Mouse (Mus musculus): ENCODE measurements at regions not wholly inside any gene's neighbourhood (a gene's known extent, or its start where the extent isn't known, plus 50 kb on each side); places are given as distances from the start of the nearest gene placed in this dataset.

DNA sequence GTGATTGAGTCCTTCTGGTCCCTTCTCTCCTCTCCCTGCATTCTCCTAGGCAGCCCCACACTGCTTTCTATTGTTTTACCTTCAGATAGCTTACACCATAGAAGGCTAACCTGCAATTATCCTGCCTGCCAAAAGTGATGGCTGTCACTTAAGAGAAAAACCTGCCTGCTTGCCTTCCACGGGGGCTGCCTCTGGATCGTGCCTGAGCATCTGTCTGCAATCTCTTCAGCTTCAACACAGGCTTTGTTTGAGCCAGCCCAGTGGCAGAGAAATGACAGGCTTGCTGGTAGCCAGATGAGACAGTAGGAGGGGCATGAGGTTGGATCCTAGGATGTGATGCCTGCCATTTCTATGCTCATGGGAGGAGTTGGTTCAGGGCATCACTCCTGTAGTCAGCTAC is 345.2 kb upstream of the Tshz3 start:
- WGBS = 52% methylated on average over 2 of the region's 2 CpGs
- Histone ChIP-seq H3K4me1 (peaks cover 16% of the 10 kb centered on the region), H3K9me3 (replicated peaks) (no peaks in the 10 kb centered on the region), H3K27ac (no peak overlapping the region), H3K27me3 (no peaks in the 10 kb centered on the region), H3K9ac (no peak overlapping the region), H3K4me3 (replicated peaks) (no peak overlapping the region), H3K36me3 (no peaks in the 10 kb centered on the region), H3K4me2 (no peak overlapping the region)
- no peak for ATAC-seq (replicated peaks; ENCODE audit: low FRiP score)

DNA sequence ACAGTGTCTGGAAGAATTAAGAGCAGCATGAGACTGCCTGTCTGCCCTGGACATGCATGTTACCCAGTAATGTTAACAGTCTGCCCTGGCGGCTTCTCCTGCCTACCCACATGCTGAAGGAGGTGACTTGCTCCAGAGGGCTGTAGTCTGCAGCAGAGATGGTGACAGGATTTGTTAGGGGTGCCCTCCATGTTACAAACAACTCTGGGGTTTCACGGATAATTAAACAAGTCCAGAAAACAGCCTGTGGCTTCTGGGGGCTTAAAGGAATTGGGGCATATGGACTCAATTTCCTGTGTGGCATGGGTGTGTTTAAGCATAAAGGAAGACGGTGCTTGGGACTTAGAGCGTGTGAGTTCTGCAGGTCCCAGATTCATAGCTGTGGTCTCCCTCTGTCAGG is 347.3 kb upstream of the Tshz3 start:
- no peak overlapping the region for H3K27ac ChIP-seq
- 50% methylated on average over 4 of the region's 4 CpGs for WGBS

DNA sequence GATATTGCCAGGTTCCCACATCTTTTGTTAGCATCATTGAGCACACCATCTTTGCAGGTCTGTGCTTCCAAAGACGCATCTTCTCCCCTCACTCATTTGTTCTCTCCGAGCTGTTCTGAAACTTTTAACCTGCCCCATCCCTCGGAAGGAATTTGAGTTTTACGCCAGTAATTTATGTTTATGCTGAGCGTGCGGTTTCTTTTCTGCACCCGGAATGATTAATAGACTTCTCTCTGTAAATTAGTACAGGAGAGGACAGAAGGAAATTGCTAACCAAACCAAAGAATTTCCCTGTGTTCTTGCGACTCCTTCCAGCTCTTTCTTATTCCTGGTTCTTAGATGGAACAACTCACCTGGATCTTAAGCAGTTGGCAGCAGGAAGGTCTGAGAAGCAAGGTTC is 349.7 kb upstream of the Tshz3 start:
- H3K4me3 ChIP-seq (replicated peaks) = no peak overlapping the region
- H3K27ac ChIP-seq = no peak overlapping the region
- 24% methylated on average over 8 of the region's 8 CpGs for whole genome bisulfite sequencing
- H3K9me3 ChIP-seq (replicated peaks) = no peaks in the 10 kb centered on the region
- no peaks in the 10 kb centered on the region for H3K36me3 ChIP-seq
- H3K4me2 ChIP-seq = 0 out of 2 replicates have a peak overlapping the region, but pooled peaks have one; percentile 9
- H3K27me3 ChIP-seq = no peaks in the 10 kb centered on the region
- H3K4me1 ChIP-seq = peaks cover 16% of the 10 kb centered on the region
- ATAC-seq (replicated peaks; ENCODE audit: low FRiP score) = no peak
- H3K9ac ChIP-seq = no peak overlapping the region

More for the DNA sequence above, 347.3 kb upstream of the Tshz3 start:
- H3K9ac ChIP-seq = no peak overlapping the region
- H3K4me1 ChIP-seq = peaks cover 16% of the 10 kb centered on the region
- no peaks in the 10 kb centered on the region for H3K36me3 ChIP-seq
- no peaks in the 10 kb centered on the region for H3K27me3 ChIP-seq
- no peak overlapping the region for H3K4me2 ChIP-seq
- no peak for ATAC-seq (replicated peaks; ENCODE audit: low FRiP score)
- H3K4me3 ChIP-seq (replicated peaks) = no peak overlapping the region
- H3K9me3 ChIP-seq (replicated peaks) = no peaks in the 10 kb centered on the region

DNA sequence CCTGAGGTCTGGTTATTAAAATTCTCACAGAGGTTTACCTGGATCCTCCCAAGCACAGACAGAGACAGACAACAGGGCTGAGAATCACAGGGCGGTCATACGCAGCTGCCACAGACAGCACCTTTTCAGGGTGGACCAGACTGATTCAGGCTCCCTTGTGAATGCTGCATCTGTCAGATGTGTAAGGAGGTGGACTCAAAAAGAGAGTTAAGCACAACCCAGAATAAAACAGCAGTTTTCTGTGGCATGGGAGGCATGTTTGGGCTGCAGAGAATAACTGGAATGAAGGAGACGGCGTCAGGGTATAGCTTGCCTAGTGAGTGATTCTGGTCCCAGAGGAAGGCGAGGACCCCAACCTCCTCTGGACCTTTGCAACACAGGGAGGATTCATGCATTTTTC is 363.1 kb upstream of the Tshz3 start:
- H3K27ac ChIP-seq = no peak overlapping the region
- no peak overlapping the region for H3K4me2 ChIP-seq
- H3K4me1 ChIP-seq = no peaks in the 10 kb centered on the region
- ATAC-seq (replicated peaks; ENCODE audit: low FRiP score) = no peak
- WGBS = 87% methylated on average over 5 of the region's 5 CpGs
- H3K9me3 ChIP-seq (replicated peaks) = no peaks in the 10 kb centered on the region
- peaks cover 6% of the 10 kb centered on the region; the same call in 1 of the 2 replicates for H3K27me3 ChIP-seq
- H3K4me3 ChIP-seq (replicated peaks) = no peak overlapping the region
- H3K9ac ChIP-seq = no peak overlapping the region
- H3K36me3 ChIP-seq = no peaks in the 10 kb centered on the region

DNA sequence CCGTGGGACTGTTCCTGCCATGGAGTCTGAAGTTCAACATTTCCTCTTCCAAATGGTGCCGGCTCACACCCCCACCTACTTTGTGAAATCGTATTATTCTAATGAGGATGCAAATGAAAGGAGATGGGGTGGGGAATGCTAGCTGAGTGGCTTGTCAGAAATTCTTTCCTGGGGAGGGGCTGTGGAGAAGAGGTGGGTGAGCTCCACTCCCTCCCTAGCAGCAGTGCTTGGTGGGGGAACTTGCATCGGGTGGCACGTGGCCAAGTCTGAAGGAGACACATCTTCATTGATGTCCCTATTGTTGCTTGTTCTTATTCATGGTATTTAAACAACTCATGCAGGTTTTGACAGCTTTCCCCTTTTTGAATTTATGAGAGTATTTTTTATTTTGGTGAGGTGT is 363.8 kb upstream of the Tshz3 start:
- Histone ChIP-seq H3K36me3 (no peaks in the 10 kb centered on the region), H3K4me1 (0 out of 2 replicates have a peak, but pooled peaks cover 2% of the 10 kb centered on the region), H3K27me3 (peaks cover 6% of the 10 kb centered on the region; the same call in 1 of the 2 replicates), H3K27ac (no peak overlapping the region), H3K4me2 (no peak overlapping the region), H3K9me3 (replicated peaks) (no peaks in the 10 kb centered on the region), H3K9ac (no peak overlapping the region), H3K4me3 (replicated peaks) (no peak overlapping the region)
- WGBS = 54% methylated on average over 5 of the region's 5 CpGs
- no peak for ATAC-seq (replicated peaks; ENCODE audit: low FRiP score)

DNA sequence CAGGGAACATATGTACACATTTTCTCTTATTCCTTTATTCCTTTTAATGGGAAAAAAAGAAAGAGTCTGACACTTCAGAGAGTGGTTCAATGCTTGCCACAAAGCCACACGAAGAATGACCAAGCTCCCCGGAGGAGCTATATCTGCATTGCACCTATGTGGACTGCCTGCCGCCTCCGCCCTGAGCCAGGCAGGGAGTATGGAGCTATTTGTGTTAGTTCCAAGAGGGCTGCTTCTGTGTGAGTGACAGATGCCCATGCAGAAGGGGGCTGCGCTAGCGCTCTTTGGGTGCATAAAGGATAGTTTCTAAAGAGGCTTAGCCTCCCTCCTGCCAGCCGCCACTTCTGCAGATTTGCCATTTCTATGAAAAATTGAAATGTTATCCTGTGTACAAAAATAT is 365.3 kb upstream of the Tshz3 start:
- no peak overlapping the region for H3K9ac ChIP-seq
- H3K9me3 ChIP-seq (replicated peaks) = no peaks in the 10 kb centered on the region
- H3K27me3 ChIP-seq = peaks cover 6% of the 10 kb centered on the region; the same call in 1 of the 2 replicates
- H3K4me3 ChIP-seq (replicated peaks) = no peak overlapping the region
- 0 out of 2 replicates have a peak, but pooled peaks cover 2% of the 10 kb centered on the region for H3K4me1 ChIP-seq
- no peak overlapping the region for H3K4me2 ChIP-seq
- ATAC-seq (replicated peaks; ENCODE audit: low FRiP score) = no peak
- H3K27ac ChIP-seq = no peak overlapping the region
- 83% methylated on average over 7 of the region's 7 CpGs for WGBS
- H3K36me3 ChIP-seq = no peaks in the 10 kb centered on the region

DNA sequence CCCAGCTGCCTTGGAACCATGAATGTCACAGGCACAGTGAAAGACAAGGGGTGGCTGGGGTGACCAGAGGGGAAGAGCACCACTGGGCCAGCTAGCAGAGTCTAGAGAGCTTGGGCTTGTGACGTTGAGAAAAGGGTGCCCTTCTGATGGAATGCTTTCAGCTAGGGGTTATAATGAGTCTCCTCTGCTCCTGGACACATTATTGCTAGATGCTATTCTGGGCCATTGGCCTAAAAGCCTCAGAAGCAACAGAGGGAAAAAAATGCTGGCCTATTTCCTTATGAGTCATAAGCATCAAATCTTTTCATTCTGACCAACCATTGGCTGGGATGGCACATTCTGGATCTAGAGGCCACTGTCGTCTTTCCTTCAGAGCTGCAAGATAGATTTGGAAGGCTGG is 369.8 kb upstream of the Tshz3 start:
- H3K4me3 ChIP-seq (replicated peaks) = no peak overlapping the region
- H3K27me3 ChIP-seq = peaks cover 6% of the 10 kb centered on the region; the same call in 1 of the 2 replicates
- no peak overlapping the region for H3K27ac ChIP-seq
- no peak overlapping the region for H3K4me2 ChIP-seq
- WGBS = 87% methylated on average over 2 of the region's 2 CpGs
- ATAC-seq (replicated peaks; ENCODE audit: low FRiP score) = no peak
- no peak overlapping the region for H3K9ac ChIP-seq
- H3K36me3 ChIP-seq = no peaks in the 10 kb centered on the region
- H3K9me3 ChIP-seq (replicated peaks) = no peaks in the 10 kb centered on the region
- H3K4me1 ChIP-seq = 0 out of 2 replicates have a peak, but pooled peaks cover 2% of the 10 kb centered on the region

DNA sequence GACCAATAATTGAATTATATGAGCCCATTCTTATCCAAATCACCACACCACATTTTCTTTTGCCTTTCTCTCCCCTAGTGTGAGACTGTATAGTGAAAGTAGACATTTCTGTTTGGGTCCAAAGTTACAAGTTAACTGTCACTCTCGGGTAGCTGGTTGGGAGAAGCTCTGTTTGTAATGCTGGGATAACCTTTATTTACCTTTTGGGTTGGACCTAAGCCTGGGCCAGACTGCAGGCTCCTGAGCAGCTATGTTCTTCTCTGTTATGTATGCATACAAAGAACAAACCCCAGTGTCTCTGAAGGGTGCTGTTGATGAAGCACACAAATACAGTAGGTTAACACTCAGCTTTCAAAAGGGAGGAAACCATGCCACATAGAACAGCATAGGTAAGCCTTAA is 373.9 kb upstream of the Tshz3 start:
- ATAC-seq (replicated peaks; ENCODE audit: low FRiP score) = no peak
- 75% methylated on average over 1 of the region's 1 CpGs for WGBS
- Histone ChIP-seq H3K9me3 (replicated peaks) (no peaks in the 10 kb centered on the region), H3K9ac (no peak overlapping the region), H3K27me3 (no peaks in the 10 kb centered on the region), H3K4me2 (no peak overlapping the region), H3K36me3 (no peaks in the 10 kb centered on the region), H3K27ac (no peak overlapping the region), H3K4me1 (peaks cover 6% of the 10 kb centered on the region; the same call in 1 of the 2 replicates), H3K4me3 (replicated peaks) (no peak overlapping the region)

DNA sequence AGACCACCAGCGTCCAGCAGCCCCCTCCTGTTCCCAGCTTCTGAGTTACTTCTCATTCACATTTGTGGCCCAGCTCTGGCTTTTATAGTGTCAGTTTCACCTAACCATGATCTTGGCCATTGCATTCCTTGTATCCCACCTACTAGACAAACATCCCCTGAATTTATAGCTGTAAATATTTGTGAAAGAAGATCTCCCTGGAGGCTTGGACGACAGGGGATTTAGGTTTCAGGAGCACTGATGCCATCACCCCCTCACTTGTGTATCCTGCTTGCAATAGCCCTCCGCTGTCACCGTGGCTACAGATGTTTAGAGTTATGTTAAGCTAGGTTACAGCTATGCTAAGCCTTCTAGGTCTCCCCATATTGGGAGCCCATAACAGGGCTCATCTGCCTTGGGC is 375.7 kb upstream of the Tshz3 start:
- Histone ChIP-seq H3K4me3 (replicated peaks) (no peak overlapping the region), H3K27ac (peak overlapping the region; percentile 37; the same call in 1 of the 2 replicates), H3K9me3 (replicated peaks) (no peaks in the 10 kb centered on the region), H3K9ac (no peak overlapping the region), H3K4me2 (no peak overlapping the region), H3K4me1 (peaks cover 18% of the 10 kb centered on the region), H3K27me3 (no peaks in the 10 kb centered on the region), H3K36me3 (no peaks in the 10 kb centered on the region)
- WGBS = 24% methylated on average over 4 of the region's 4 CpGs
- ATAC-seq (replicated peaks; ENCODE audit: low FRiP score) = peak; percentile 53

DNA sequence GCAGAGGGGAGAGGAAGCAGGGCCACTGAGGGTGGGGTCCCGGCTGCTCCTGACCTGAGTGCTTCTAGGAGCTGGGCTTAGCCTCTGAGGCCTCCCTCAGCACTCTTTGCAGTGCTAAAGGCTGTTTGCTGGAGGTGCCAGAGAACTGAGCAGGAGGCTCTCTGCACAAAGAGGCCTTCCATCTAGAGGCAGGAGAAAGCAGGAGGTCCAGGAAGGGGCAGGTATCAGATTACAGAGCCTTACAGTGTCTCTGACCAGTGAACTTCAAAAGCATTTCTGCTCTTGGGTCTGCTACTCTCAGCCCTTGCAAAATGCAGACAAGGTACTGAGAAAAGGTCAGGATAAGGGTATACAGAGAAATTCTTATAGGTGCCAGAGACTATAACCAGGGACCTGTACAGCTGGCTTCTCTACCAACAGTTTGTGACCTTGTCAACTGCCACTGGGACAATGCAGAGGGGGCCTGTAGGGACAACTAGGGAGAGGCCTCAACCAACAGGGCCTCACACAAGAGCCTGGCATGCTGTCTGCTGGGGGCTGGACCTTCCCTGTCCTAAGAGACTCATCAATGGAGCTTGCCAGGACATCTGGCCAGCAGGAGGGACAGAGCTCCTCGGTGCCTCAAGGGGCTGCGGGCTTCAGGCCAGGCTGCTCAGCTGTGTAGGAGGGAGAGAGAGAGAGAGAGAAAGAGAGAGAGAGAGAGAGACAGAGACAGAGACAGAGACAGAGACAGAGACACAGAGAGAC is 380.3 kb upstream of the Tshz3 start:
- peak; percentile 69 for ATAC-seq (replicated peaks; ENCODE audit: low FRiP score)
- peaks cover 21% of the 10 kb centered on the region for H3K4me1 ChIP-seq
- H3K9me3 ChIP-seq (replicated peaks) = no peaks in the 10 kb centered on the region
- no peaks in the 10 kb centered on the region for H3K27me3 ChIP-seq
- no peaks in the 10 kb centered on the region for H3K36me3 ChIP-seq
- H3K4me3 ChIP-seq (replicated peaks) = no peak overlapping the region
- no peak overlapping the region for H3K4me2 ChIP-seq
- 0 out of 2 replicates have a peak overlapping the region, but pooled peaks have one; percentile 19 for H3K9ac ChIP-seq
- WGBS = 19% methylated on average over 3 of the region's 3 CpGs
- H3K27ac ChIP-seq = peak overlapping the region; percentile 60

DNA sequence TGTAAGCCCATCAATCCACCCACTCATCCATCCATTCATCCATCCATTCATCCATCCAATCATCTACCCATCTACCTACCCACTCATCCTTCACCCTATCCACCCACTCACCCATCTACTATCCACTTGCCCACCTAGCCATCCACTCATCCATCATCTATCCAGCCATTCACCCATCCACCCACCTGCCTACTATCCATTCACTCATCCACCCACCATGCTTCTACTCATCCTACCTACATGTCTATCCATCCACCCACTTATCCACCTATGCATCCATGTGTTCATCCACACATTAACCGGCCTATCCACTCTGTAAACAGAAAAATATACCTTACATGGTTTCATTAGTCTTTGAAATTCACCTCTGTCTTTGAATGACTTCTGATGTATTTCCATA is 384.2 kb upstream of the Tshz3 start:
- H3K9ac ChIP-seq = no peak overlapping the region
- no peak for ATAC-seq (replicated peaks; ENCODE audit: low FRiP score)
- 97% methylated on average over 1 of the region's 1 CpGs for WGBS
- no peak overlapping the region for H3K4me2 ChIP-seq
- no peaks in the 10 kb centered on the region for H3K9me3 ChIP-seq (replicated peaks)
- peaks cover 15% of the 10 kb centered on the region for H3K4me1 ChIP-seq
- H3K27ac ChIP-seq = no peak overlapping the region
- no peaks in the 10 kb centered on the region for H3K36me3 ChIP-seq
- H3K4me3 ChIP-seq (replicated peaks) = no peak overlapping the region
- no peaks in the 10 kb centered on the region for H3K27me3 ChIP-seq

DNA sequence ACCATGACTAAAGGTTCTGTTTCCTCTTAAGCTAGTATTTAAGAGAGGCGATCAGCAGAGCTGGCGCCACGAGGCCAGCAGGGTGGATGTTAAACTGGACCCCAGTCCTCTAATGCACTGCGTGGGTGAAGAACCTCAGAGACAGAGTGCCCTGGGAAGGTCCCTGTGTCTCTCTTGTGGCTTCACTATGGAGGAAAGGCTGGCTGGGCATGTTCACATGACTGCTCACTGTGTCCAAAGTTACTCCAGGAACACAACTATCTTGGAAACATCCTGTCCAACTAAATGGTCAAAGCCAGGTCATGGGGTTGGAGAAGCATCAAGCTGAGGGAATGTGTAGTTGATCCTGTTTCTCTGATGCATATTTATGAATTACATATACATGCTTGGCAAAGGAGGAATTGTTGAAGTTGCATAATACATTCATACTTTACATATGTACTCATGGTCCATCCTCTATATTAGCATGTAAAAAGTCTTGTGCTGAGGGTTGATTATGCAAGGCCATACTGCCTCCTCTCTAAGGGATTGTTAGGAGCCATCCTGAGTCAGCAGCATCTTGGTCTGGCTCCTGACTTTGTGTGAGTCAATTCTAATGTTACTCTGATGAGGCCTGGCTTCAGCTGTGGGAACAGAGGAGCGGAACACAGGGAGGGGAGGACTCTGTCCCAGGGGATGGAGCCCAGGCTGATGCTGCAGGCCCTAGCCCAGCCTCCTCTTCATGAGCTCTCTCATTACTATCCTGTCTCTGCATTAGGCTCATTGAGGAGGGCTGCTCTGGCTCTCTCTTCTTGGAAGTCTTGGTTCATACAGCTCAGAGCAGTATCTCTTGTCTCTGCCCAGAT is 387.9 kb upstream of the Tshz3 start:
- Histone ChIP-seq H3K36me3 (no peaks in the 10 kb centered on the region), H3K27me3 (no peaks in the 10 kb centered on the region), H3K27ac (no peak overlapping the region), H3K9me3 (replicated peaks) (no peaks in the 10 kb centered on the region), H3K4me2 (no peak overlapping the region), H3K4me1 (no peaks in the 10 kb centered on the region), H3K9ac (no peak overlapping the region), H3K4me3 (replicated peaks) (no peak overlapping the region)
- 90% methylated on average over 5 of the region's 5 CpGs for WGBS
- ATAC-seq (replicated peaks; ENCODE audit: low FRiP score) = no peak

Measured in kidney, embryonic 15.5 days (tissue).